Mouse (Mus musculus): Measurements from ENCODE around the gene Smim22.

The Smim22 gene

GRCm38 (mm10) chr16:5007067-5007466 is at the start of gene Smim22:
Gene Smim22 (plus strand): TSS chr16:5007288.
- DNase-seq (ENCODE audit: inconsistent age in 2 of 2, low spot score in 1 of 2) = no peak

GRCm38 (mm10) chr16:4957446-4957845 is 49.6 kb upstream of the Smim22 start:
- no peak for DNase-seq (ENCODE audit: inconsistent age in 2 of 2, low spot score in 1 of 2)

GRCm38 (mm10) chr16:4960260-4960659 is 46.8 kb upstream of the Smim22 start:
- peak in 1 of 2 experiments; percentile 55 for DNase-seq (ENCODE audit: inconsistent age in 2 of 2, low spot score in 1 of 2)

GRCm38 (mm10) chr16:4963346-4963745 is 43.7 kb upstream of the Smim22 start:
- DNase-seq (ENCODE audit: inconsistent age in 2 of 2, low spot score in 1 of 2) = peak in 1 of 2 experiments; percentile 46

- DNase-seq (ENCODE audit: inconsistent age in 2 of 2, low spot score in 1 of 2) = peak; percentile 99
These were observed 43.0 kb upstream of the Smim22 start, which contains the start of gene Anks3 for GRCm38 (mm10) chr16:4963797-4964709. Gene Anks3 (minus strand): TSS chr16:4964205.

- peak in 1 of 2 experiments; percentile 43 for DNase-seq (ENCODE audit: inconsistent age in 2 of 2, low spot score in 1 of 2)
These were observed 42.2 kb upstream of the Smim22 start for GRCm38 (mm10) chr16:4964731-4965391.

GRCm38 (mm10) chr16:4965392-4966129 is 41.5 kb upstream of the Smim22 start:
- no peak for DNase-seq (ENCODE audit: inconsistent age in 2 of 2, low spot score in 1 of 2)

GRCm38 (mm10) chr16:4968426-4968825 is 38.7 kb upstream of the Smim22 start:
- no peak for DNase-seq (ENCODE audit: inconsistent age in 2 of 2, low spot score in 1 of 2)

- DNase-seq (ENCODE audit: inconsistent age in 2 of 2, low spot score in 1 of 2) = no peak
These were observed 37.8 kb upstream of the Smim22 start for GRCm38 (mm10) chr16:4969055-4969843.

- no peak for DNase-seq (ENCODE audit: inconsistent age in 2 of 2, low spot score in 1 of 2)
These were observed 35.5 kb upstream of the Smim22 start for GRCm38 (mm10) chr16:4971626-4972025.

GRCm38 (mm10) chr16:4974521-4974920 is 32.6 kb upstream of the Smim22 start:
- no peak for DNase-seq (ENCODE audit: inconsistent age in 2 of 2, low spot score in 1 of 2)

GRCm38 (mm10) chr16:4976180-4976579 is 30.9 kb upstream of the Smim22 start:
- DNase-seq (ENCODE audit: inconsistent age in 2 of 2, low spot score in 1 of 2) = no peak

GRCm38 (mm10) chr16:4978275-4979051 is 28.6 kb upstream of the Smim22 start:
- DNase-seq (ENCODE audit: inconsistent age in 2 of 2, low spot score in 1 of 2) = peak in 1 of 2 experiments; percentile 25

GRCm38 (mm10) chr16:4979755-4980380 is 27.2 kb upstream of the Smim22 start:
- DNase-seq (ENCODE audit: inconsistent age in 2 of 2, low spot score in 1 of 2) = peak; percentile 38 to 74

- DNase-seq (ENCODE audit: inconsistent age in 2 of 2, low spot score in 1 of 2) = no peak
These were observed 22.4 kb upstream of the Smim22 start for GRCm38 (mm10) chr16:4984717-4985116.

- peak; percentile 56 to 65 for DNase-seq (ENCODE audit: inconsistent age in 2 of 2, low spot score in 1 of 2)
These were observed 13.8 kb upstream of the Smim22 start for GRCm38 (mm10) chr16:4993276-4993675.

GRCm38 (mm10) chr16:4997553-4997952 is 9.5 kb upstream of the Smim22 start, which contains the start of gene Sept12:
Gene Sept12 (minus strand): TSS chr16:4997852.
- peak in 1 of 2 experiments; percentile 50 for DNase-seq (ENCODE audit: inconsistent age in 2 of 2, low spot score in 1 of 2)

- no peak for DNase-seq (ENCODE audit: inconsistent age in 2 of 2, low spot score in 1 of 2)
These were observed 8.1 kb upstream of the Smim22 start for GRCm38 (mm10) chr16:4998984-4999383.

- DNase-seq (ENCODE audit: inconsistent age in 2 of 2, low spot score in 1 of 2) = no peak
These were observed 6.5 kb upstream of the Smim22 start for GRCm38 (mm10) chr16:5000611-5001010.
